Mouse (Mus musculus) frontal cortex, postnatal 10 days (tissue): ENCODE results near the gene Lsm10.

Experiments used
- DNase-seq, 2 experiments: peaks; one replicate each; pipeline ENCODE4 v3.0.0; 2022; ENCODE audit warnings: low spot score in 2 of 2, mixed read lengths in 1 of 2

Gene Lsm10

GRCm38 (mm10) chr4:126118651-126119050 is 22.2 kb downstream of the Lsm10 start:
- peak; percentile 48 to 70 for DNase-seq

DNA sequence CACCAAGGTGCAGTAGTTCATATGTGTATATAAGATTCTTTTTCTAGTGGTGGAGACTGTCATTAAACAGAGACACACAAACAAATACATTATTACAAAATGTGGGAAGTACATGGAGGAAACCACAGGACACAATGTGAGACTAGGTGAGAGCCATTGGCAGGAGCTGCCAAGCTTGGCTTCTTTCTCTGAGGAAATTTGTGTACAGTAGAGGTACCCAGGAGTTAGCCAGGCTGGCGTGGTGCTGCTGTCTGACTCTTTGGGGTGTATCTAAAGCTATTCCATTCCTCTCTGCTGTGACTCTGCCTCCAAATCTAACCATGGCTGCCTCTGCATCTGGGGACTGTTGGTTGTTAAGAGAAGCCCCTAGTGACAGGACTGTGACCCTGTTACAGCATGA is 22.6 kb downstream of the Lsm10 start:
- DNase-seq, result no peak

- no peak for DNase-seq
Measured at GRCm38 (mm10) chr4:126120052-126120451, 23.6 kb downstream of the Lsm10 start.

GRCm38 (mm10) chr4:126120506-126120905 is 24.1 kb downstream of the Lsm10 start:
- no peak for DNase-seq

- no peak for DNase-seq
Measured at GRCm38 (mm10) chr4:126123309-126124040, 27.1 kb downstream of the Lsm10 start.

GRCm38 (mm10) chr4:126130502-126130901 is 34.1 kb downstream of the Lsm10 start:
- no peak for DNase-seq

DNA sequence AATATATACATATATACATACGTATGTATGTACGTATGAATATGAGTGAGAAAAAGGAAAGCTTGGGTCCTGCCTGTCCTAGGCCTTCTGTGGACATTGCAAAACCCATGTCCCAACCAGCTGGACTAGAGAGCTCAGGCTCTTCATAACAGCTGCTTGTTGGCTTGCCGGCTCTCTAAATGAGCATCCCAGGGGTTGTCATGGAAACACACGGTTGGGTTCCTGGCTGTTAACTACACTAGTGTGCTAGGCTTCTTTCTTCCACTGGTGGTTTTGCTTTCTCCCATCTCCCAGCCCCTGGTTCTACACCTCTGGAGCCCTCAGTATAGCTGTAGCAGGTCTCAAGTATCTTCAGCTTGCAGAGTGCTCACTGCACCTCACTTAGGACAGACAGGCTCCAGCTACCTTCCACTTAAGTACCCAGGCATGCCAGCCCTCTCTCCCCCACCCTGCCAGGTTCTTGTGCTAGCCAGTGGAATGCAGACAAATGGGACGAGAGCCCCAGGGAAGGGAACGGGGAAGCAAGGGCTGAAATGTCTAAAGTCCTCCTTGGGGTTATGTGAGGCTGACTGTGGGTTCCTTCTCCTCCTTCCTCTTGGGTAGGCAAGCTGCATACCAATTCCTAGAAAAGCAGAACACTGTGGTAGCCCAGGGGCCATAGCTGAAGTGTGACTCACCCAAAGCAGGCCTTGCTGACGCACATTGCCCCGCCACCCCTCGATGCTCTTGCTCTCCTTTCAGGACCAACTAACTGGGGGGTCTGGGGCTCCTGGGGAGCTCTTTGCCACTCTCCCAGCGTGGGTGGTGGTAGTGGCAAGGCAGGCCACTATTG is 35.1 kb downstream of the Lsm10 start:
- DNase-seq, result peak; percentile 54 to 68

- peak in 1 of 2 experiments; percentile 8 for DNase-seq
Measured at GRCm38 (mm10) chr4:126132636-126133264, 36.3 kb downstream of the Lsm10 start.

DNA sequence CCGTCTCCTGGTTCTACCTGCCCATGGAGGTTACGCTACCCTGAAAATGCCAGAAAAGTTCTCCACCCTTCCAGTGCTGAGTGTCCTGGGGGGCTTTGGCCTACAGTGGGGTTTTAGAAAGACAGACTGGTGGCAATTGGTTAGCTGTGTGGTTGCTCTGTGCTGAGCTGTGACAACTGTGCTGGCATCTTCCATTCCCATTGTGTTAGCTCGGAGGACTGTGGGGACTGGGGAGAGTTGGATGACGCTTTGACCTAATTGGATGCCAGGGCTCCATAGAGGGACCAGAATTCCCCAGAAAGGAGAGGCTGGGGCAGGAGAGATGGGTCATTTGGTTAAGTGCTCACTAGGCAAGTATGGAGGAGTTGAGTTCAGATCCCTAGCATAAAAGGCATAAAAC is 37.8 kb downstream of the Lsm10 start:
- DNase-seq, result no peak

GRCm38 (mm10) chr4:126134639-126135038 is 38.2 kb downstream of the Lsm10 start:
- no peak for DNase-seq

GRCm38 (mm10) chr4:126137773-126138172 is 41.4 kb downstream of the Lsm10 start:
- no peak for DNase-seq

GRCm38 (mm10) chr4:126141021-126141420 is 44.6 kb downstream of the Lsm10 start:
- DNase-seq, result no peak

- no peak for DNase-seq
Measured at GRCm38 (mm10) chr4:126145396-126145795, 49.0 kb downstream of the Lsm10 start.

- no peak for DNase-seq
Measured at GRCm38 (mm10) chr4:126146974-126147532, 50.6 kb downstream of the Lsm10 start.

GRCm38 (mm10) chr4:126147533-126148160 is 51.2 kb downstream of the Lsm10 start, which contains the start of gene Eva1b:
Gene Eva1b, plus strand, starts transcription at chr4:126147744.
- DNase-seq, result no peak
